Mouse (Mus musculus): ENCODE data around the gene Tc2n.
"Not testable (repeated sequence)": the region's sequence is repeated elsewhere in the genome, so short reads cannot be mapped to it uniquely, and the experiment has no call there.

The Tc2n gene

GRCm38 (mm10) chr12:101718054-101718754, at the start of gene Tc2n:
Gene Tc2n, minus strand, starts transcription at chr12:101718523.
- peak; percentile 33 to 51 for DNase-seq (ENCODE audit: low spot score in 2 of 2)

- DNase-seq (ENCODE audit: low spot score in 2 of 2): no peak
Observed at GRCm38 (mm10) chr12:101767306-101768053, 49.2 kb upstream of the Tc2n start.

- DNase-seq (ENCODE audit: low spot score in 2 of 2): no peak
Observed at GRCm38 (mm10) chr12:101766228-101766852, 48.0 kb upstream of the Tc2n start.

GRCm38 (mm10) chr12:101764870-101765269, 46.5 kb upstream of the Tc2n start:
- DNase-seq (ENCODE audit: low spot score in 2 of 2): no peak

- no peak for DNase-seq (ENCODE audit: low spot score in 2 of 2)
Observed at GRCm38 (mm10) chr12:101763065-101763464, 44.7 kb upstream of the Tc2n start.

GRCm38 (mm10) chr12:101762054-101762453, 43.7 kb upstream of the Tc2n start:
- no peak for DNase-seq (ENCODE audit: low spot score in 2 of 2)

- no peak for DNase-seq (ENCODE audit: low spot score in 2 of 2)
Observed at GRCm38 (mm10) chr12:101759440-101760045, 41.2 kb upstream of the Tc2n start.

- no peak for DNase-seq (ENCODE audit: low spot score in 2 of 2)
Observed at GRCm38 (mm10) chr12:101758698-101759097, 40.4 kb upstream of the Tc2n start.

- DNase-seq (ENCODE audit: low spot score in 2 of 2): no peak
Observed at GRCm38 (mm10) chr12:101742375-101742774, 24.1 kb upstream of the Tc2n start.

- DNase-seq (ENCODE audit: low spot score in 2 of 2): no peak
Observed at GRCm38 (mm10) chr12:101740486-101740885, 22.2 kb upstream of the Tc2n start.

GRCm38 (mm10) chr12:101740045-101740444, 21.7 kb upstream of the Tc2n start:
- DNase-seq (ENCODE audit: low spot score in 2 of 2): no peak

GRCm38 (mm10) chr12:101718755-101719150, 430 bp upstream of the Tc2n start:
- no peak for DNase-seq (ENCODE audit: low spot score in 2 of 2)

GRCm38 (mm10) chr12:101699176-101699575, 19.1 kb downstream of the Tc2n start:
- no peak for DNase-seq (ENCODE audit: low spot score in 2 of 2)

- DNase-seq (ENCODE audit: low spot score in 2 of 2): no peak
Observed at GRCm38 (mm10) chr12:101696521-101696920, 21.8 kb downstream of the Tc2n start.

GRCm38 (mm10) chr12:101680538-101680937, 37.8 kb downstream of the Tc2n start:
- DNase-seq (ENCODE audit: low spot score in 2 of 2): no peak

- DNase-seq (ENCODE audit: low spot score in 2 of 2): no peak
Observed at GRCm38 (mm10) chr12:101667502-101667901, 50.8 kb downstream of the Tc2n start.

GRCm38 (mm10) chr12:101633137-101633536, 85.2 kb downstream of the Tc2n start:
- no peak for DNase-seq (ENCODE audit: low spot score in 2 of 2)

GRCm38 (mm10) chr12:101606622-101607021, 111.7 kb downstream of the Tc2n start:
- DNase-seq (ENCODE audit: low spot score in 2 of 2): not testable (repeated sequence)
